Mouse (Mus musculus): Measurements from ENCODE around the gene Gnai3. TPM values are rescaled to one million over a fixed set of nuclear protein-coding genes. Genes with fewer than 3 reads are reported as not detected.
A peak's percentile ranks its signal among the peaks of the same experiment; 100 is the strongest.

Gene Gnai3
- polyA plus RNA-seq, 2 experiments: 89.8 to 166 TPM

DNA sequence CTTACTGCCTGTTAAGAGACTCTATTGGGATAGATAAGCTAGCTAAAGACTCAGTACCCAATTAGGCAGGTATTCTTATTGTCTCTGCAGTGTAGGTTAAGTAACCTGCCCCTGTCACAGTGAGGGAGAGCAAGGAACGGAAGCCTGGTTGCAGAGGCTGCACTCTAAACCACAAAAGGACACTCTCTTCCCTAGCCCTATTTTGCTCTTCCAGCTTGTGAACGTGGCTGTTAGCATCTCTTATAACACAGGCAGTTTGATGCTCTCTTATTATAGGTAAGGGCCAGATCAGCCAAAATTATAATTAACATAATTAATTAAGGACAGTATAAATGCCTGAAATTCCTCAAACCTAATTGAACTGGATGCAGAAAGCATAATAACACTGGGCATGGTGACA is 34.6 kb upstream of the Gnai3 start:
- Histone ChIP-seq H3K4me3 (replicated peaks; ENCODE audit: low read length) (no peak overlapping the region), H3K27me3 (ENCODE audit: control insufficient read depth, insufficient read depth, low read length) (no peaks in the 10 kb centered on the region), H3K36me3 (ENCODE audit: control insufficient read depth, insufficient read depth, low read length) (no peaks in the 10 kb centered on the region), H3K9ac (ENCODE audit: low read depth, low read length, severe bottlenecking) (no peak overlapping the region), H3K4me1 (ENCODE audit: control insufficient read depth, insufficient read depth, low read length) (peaks cover 5% of the 10 kb centered on the region; the same call in 1 of the 2 replicates), H3K27ac (replicated peaks; ENCODE audit: low read depth, low read length) (no peak overlapping the region), H3K9me3 (ENCODE audit: control insufficient read depth, low read length) (no peaks in the 10 kb centered on the region), H3K4me2 (replicated peaks; ENCODE audit: low read depth, low read length, severe bottlenecking) (no peak overlapping the region)
- ATAC-seq (ENCODE audit: low FRiP score, low read depth) (no peak), DNase-seq (ENCODE audit: low spot score) (no peak)
- TF ChIP-seq POLR2A (IDR thresholded peaks at IDR 0.05; ENCODE audit: borderline replicate concordance, extremely low read depth, insufficient read depth, insufficient read length): no peak
- WGBS: 53% methylated on average over 2 of the region's 2 CpGs

DNA sequence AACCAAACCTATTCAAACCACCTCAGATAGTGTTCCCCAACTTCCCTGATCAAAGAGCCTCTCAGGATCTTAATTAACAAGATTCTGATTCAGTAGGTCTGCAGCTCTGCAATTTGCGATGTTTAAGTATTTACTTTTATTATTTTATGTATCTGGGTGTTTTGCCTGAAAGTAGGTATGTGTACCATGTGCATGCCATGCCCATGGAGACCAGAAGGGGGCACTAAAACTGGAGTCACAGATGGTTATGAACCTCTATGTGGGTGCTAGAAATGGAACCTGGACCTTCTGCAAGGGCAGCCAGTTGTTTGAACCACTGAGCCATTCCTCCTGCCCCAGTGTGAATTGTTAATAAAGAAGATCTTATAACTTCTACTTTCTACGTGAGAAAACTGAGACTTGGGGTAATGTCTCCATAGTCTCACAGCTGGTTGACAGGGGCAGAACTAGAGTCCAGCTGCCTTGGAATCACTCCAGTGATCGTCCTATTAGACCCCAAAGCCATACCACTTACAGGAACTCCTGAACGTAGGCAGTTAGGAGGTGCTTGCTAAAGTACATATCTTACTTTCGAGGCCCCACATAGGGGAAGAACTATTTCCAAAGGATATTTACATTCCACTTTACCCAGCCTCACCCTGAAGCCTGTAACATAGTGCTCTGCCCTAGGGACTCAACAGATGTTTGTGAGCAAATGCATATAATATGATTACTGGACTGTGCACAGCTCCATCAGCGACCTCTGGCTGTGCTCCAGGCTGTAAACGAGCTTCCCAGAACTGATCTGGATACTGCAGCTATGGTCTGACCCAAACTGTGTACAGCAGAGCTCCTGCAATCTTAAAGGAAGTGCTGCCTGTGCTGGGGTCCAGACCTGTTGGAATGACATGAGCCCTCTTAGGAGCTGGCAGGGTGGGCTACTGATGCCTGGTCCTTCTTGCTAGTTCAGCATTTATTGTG is 33.1 kb upstream of the Gnai3 start:
- no peak overlapping the region for H3K4me2 ChIP-seq (replicated peaks; ENCODE audit: low read depth, low read length, severe bottlenecking)
- DNase-seq (ENCODE audit: low spot score) (peak; percentile 62), ATAC-seq (ENCODE audit: low FRiP score, low read depth) (peak; percentile 74)
- H3K4me3 ChIP-seq (replicated peaks; ENCODE audit: low read length): no peak overlapping the region
- TF ChIP-seq POLR2A (IDR thresholded peaks at IDR 0.05; ENCODE audit: borderline replicate concordance, extremely low read depth, insufficient read depth, insufficient read length): no peak
- no peaks in the 10 kb centered on the region for H3K9me3 ChIP-seq (ENCODE audit: control insufficient read depth, low read length)
- H3K27ac ChIP-seq (replicated peaks; ENCODE audit: low read depth, low read length): no peak overlapping the region
- H3K9ac ChIP-seq (ENCODE audit: low read depth, low read length, severe bottlenecking): no peak overlapping the region
- no peaks in the 10 kb centered on the region for H3K27me3 ChIP-seq (ENCODE audit: control insufficient read depth, insufficient read depth, low read length)
- H3K4me1 ChIP-seq (ENCODE audit: control insufficient read depth, insufficient read depth, low read length): peaks cover 12% of the 10 kb centered on the region
- WGBS: 49% methylated on average over 7 of the region's 7 CpGs
- no peaks in the 10 kb centered on the region for H3K36me3 ChIP-seq (ENCODE audit: control insufficient read depth, insufficient read depth, low read length)

DNA sequence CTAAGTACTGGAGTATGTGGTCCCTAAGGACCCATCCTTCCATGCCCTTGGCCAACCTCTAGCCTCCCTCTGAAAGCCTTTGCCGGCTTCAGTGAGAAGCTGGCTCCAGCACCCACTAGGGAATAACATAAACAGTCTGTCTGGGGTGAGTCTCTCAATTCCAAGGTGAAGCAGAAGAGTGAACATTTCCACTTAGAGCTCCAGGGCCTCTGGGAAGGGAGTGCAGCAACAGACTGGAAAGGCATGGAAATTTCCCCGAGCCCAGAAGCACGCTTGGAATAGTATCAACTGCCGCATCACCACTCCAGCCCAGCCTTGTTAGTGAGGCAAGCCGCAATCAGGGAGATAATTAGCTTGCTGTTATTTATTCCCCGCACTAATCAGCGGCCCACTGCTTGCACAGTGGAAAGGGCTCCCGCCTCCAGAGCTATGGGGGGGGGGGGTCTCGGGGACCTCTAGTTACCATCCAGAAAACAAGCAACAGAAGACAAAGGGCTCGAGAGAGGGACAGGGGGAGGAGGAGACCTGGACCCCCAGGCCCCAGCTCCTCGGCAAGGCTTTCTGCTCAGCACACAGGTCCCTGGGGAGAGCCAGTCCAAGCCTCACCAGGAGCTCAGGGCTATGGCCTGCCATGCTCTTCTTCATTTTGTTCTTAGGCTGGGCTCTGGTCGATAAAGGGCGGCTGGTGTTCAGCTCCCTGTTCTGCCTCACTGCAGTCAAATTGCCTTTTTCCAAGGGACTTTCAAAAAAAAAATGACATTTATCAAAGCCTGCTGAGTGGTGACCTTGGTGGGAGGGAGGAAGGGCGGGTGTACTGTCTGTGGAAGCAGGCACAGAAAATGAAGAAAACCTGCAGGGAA is 29.0 kb upstream of the Gnai3 start:
- H3K4me2 ChIP-seq (replicated peaks; ENCODE audit: low read depth, low read length, severe bottlenecking): peak overlapping the region; percentile 27
- H3K27ac ChIP-seq (replicated peaks; ENCODE audit: low read depth, low read length): no peak overlapping the region
- H3K9me3 ChIP-seq (ENCODE audit: control insufficient read depth, low read length): no peaks in the 10 kb centered on the region
- 22% methylated on average over 13 of the region's 14 CpGs for WGBS
- H3K9ac ChIP-seq (ENCODE audit: low read depth, low read length, severe bottlenecking): peak overlapping the region; percentile 22; the same call in 1 of the 2 replicates
- no peaks in the 10 kb centered on the region for H3K36me3 ChIP-seq (ENCODE audit: control insufficient read depth, insufficient read depth, low read length)
- DNase-seq (ENCODE audit: low spot score) (peak; percentile 40), ATAC-seq (ENCODE audit: low FRiP score, low read depth) (peak; percentile 45; the same call in 1 of the 2 replicates)
- H3K4me1 ChIP-seq (ENCODE audit: control insufficient read depth, insufficient read depth, low read length): peaks cover 12% of the 10 kb centered on the region
- TF ChIP-seq POLR2A (IDR thresholded peaks at IDR 0.05; ENCODE audit: borderline replicate concordance, extremely low read depth, insufficient read depth, insufficient read length): no peak
- no peaks in the 10 kb centered on the region for H3K27me3 ChIP-seq (ENCODE audit: control insufficient read depth, insufficient read depth, low read length)
- H3K4me3 ChIP-seq (replicated peaks; ENCODE audit: low read length): no peak overlapping the region

DNA sequence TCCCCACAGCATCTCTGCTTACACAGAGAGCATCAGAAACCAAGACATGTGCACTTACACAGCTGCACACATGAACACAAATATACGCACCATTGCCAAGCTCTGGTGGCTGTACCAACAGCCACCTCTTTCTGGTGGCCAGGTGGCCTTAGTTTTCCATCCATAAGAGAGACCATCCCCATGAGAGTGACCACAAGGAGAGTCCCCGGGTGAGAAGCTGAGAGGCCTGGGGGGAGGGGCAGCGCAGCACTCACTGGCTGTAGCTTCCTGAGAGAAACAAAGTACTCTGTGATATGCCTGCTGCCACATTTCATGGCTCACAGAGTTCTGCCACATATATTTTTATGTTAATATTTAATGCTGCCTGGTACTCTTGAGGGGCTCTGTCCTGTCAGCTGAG is 23.3 kb upstream of the Gnai3 start:
- ATAC-seq (ENCODE audit: low FRiP score, low read depth) (no peak), DNase-seq (ENCODE audit: low spot score) (no peak)
- Histone ChIP-seq H3K4me1 (ENCODE audit: control insufficient read depth, insufficient read depth, low read length) (peaks cover 45% of the 10 kb centered on the region), H3K4me3 (replicated peaks; ENCODE audit: low read length) (no peak overlapping the region), H3K9ac (ENCODE audit: low read depth, low read length, severe bottlenecking) (no peak overlapping the region), H3K36me3 (ENCODE audit: control insufficient read depth, insufficient read depth, low read length) (no peaks in the 10 kb centered on the region), H3K27me3 (ENCODE audit: control insufficient read depth, insufficient read depth, low read length) (no peaks in the 10 kb centered on the region), H3K27ac (replicated peaks; ENCODE audit: low read depth, low read length) (no peak overlapping the region), H3K4me2 (replicated peaks; ENCODE audit: low read depth, low read length, severe bottlenecking) (no peak overlapping the region), H3K9me3 (ENCODE audit: control insufficient read depth, low read length) (no peaks in the 10 kb centered on the region)
- WGBS: 39% methylated on average over 3 of the region's 3 CpGs
- no peak for TF ChIP-seq POLR2A (IDR thresholded peaks at IDR 0.05; ENCODE audit: borderline replicate concordance, extremely low read depth, insufficient read depth, insufficient read length)

DNA sequence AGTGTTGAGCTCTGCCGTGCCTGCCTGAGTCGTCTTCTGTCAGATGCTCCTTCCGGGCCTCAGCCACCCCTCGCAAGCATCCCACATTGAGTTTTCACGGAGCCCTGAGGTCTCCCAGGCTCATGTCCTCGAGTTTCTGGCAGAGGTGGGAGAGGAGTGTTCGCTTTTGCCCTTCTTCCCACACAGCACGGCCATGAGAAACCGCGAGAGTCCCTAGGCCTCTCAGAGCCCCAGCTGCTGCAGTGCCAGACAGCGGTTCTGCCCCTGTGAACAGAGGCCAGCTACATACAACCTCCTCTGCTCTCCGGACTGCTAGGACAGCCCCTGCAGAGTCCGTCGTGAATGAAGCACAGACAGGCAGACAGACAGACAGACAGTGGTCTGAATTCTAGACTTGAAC is 21.6 kb upstream of the Gnai3 start:
- Histone ChIP-seq H3K36me3 (ENCODE audit: control insufficient read depth, insufficient read depth, low read length) (no peaks in the 10 kb centered on the region), H3K4me1 (ENCODE audit: control insufficient read depth, insufficient read depth, low read length) (peaks cover 45% of the 10 kb centered on the region), H3K9ac (ENCODE audit: low read depth, low read length, severe bottlenecking) (no peak overlapping the region), H3K27ac (replicated peaks; ENCODE audit: low read depth, low read length) (peak overlapping the region; percentile 58), H3K4me3 (replicated peaks; ENCODE audit: low read length) (no peak overlapping the region), H3K27me3 (ENCODE audit: control insufficient read depth, insufficient read depth, low read length) (no peaks in the 10 kb centered on the region), H3K4me2 (replicated peaks; ENCODE audit: low read depth, low read length, severe bottlenecking) (no peak overlapping the region), H3K9me3 (ENCODE audit: control insufficient read depth, low read length) (no peaks in the 10 kb centered on the region)
- TF ChIP-seq POLR2A (IDR thresholded peaks at IDR 0.05; ENCODE audit: borderline replicate concordance, extremely low read depth, insufficient read depth, insufficient read length): no peak
- WGBS: 20% methylated on average over 14 of the region's 14 CpGs
- ATAC-seq (ENCODE audit: low FRiP score, low read depth) (no peak), DNase-seq (ENCODE audit: low spot score) (no peak)

Measured in limb, embryonic 14.5 days (tissue).